Mouse (Mus musculus) cerebellum, adult (tissue): ENCODE measurements around the gene Ggt1.
A peak's percentile ranks its signal among the peaks of the same experiment; 100 is the strongest.
"Not testable (repeated sequence)": the region's sequence is repeated elsewhere in the genome, so short reads cannot be mapped to it uniquely, and the experiment has no call there.

Source experiments
- ATAC-seq: cut with Nextera tagmentation; 2 replicates; pipeline ENCODE4 v1.9.2; 2017; ENCODE audit warnings: mild to moderate bottlenecking, moderate library complexity, mixed read lengths; ENCODE audit not compliant: insufficient number of reproducible peaks, low FRiP score, low TSS enrichment

Gene Ggt1

DNA sequence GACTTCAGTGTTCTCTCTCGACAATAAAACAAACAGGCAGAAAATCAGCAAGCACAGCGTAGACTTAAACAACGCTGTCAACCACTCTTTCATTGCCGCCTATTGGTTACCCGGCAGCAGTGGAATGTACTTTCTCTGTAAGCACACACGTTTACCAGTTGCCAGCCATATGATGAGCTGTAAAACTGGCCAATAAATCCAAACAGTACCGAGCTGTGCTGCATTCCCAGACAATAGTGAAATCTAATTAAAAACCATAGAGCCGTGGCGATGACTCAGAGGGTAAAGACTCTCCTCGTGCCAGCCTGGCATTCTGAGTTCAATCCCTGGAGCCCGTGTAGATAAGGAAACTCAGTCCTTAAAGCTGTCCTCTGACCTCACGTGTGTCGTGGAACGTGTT, 12.9 kb upstream of the Ggt1 start:
- ATAC-seq: no peak

DNA sequence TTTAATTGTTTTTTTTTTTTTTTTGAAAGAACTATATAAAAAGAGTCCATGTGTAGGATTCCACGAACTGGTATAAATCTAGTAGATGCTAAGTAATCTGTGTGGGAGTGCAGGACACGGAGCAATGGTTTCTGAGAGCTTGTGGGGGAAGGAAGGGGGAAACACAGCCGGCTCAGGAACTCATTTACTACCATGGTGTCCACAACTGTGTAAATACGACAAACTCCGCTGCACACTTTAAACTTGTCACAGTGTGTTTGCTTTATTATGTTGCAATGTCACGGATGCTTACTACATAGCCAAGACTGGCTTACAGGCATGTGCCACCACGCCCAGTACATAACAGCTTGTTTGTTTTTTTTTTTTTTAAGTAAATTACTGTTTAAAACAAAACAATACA, 11.5 kb upstream of the Ggt1 start:
- no peak for ATAC-seq

DNA sequence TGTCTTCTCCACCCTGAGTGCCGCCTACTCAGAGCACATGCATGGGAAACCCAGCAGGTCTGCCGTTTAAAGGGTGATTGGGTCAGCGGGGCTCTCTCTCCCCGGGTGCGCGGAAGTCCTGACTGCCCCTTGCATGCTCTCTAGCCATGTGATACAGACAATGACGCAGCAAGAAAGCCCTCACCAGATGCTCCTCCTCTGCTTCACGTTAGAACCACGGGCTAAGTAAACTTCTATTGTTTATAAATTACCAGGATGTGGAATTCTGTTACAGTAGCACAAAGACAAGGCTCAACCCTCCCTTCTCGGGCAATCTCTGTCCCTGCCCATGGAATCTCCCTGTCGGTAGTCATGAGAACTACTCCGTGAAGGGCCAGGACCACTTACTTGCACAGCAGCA, 10.2 kb upstream of the Ggt1 start:
- ATAC-seq: no peak

DNA sequence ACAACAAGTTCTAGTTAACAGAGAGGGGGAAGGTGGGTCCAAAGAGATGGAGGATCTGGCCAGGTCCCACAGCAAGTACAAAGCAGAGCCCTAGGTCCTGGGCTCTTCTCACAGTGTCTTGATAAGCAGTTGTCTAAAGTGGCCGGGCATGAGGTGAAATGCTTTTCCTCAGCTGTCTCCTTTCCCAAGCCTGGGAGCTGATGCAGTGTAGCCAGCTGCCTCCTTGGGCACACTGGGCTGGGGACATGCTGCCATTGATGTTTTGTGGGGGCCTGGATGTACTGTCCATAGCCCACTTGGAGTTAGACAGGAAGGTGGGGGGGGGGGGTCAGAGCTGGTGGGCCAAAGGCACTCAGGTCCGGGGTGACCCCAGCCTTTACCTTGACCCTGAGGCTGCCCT, 9.3 kb upstream of the Ggt1 start:
- ATAC-seq: no peak

DNA sequence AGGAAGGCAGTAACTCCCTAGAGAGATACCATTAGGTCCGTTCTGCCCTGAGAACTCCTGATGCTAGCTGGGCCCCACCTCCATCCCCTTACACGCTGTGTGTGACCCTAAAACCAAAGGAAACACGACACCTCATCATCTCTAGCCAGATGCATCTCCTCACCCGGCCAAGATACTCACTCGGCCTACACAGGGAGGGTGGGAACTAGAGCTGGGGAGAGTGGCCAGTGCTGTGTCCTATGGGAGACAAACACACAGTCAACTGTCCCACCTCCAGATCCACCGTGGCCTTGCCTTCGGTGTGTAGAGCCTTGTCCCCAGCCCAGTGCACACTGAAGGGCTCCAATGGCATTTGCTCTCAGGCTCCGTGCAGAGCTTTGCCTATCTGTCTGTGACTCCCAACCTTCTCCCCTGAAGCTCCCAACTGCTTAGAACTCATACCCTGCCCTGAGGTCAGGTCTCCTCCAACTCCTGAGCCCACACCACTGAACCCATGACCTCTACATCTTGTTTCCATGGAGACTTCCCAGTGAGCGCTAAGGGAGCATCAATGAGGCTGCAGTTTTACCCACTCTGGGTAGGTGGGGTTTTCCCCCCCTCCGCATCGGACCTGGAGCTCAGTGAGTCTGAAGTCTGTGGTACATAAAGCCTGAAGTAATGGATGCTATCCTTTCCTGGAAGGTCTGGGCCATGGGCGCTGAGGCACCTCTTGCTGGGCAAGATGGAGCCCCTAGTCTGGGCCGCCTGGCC, 8.5 kb upstream of the Ggt1 start:
- ATAC-seq: no peak

DNA sequence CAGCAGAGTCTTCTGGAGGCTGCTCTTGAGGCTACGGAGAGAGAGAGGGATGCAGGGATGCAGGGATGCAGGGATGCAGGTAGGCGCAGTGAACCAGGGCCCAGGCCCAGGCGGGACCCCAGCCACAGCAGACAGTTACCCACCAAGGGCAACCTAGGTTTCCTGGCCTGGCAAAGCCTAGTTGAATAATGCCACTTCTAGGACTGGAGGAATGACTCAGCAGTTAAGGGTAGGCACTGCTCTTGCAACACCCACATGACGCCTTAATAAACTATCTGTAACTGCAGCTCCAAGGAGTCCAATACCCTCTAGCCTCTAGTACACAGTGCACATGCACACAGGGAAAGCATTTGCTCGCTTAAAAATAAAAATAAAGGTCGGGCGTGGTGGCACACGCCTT, 7.3 kb upstream of the Ggt1 start:
- ATAC-seq: no peak

DNA sequence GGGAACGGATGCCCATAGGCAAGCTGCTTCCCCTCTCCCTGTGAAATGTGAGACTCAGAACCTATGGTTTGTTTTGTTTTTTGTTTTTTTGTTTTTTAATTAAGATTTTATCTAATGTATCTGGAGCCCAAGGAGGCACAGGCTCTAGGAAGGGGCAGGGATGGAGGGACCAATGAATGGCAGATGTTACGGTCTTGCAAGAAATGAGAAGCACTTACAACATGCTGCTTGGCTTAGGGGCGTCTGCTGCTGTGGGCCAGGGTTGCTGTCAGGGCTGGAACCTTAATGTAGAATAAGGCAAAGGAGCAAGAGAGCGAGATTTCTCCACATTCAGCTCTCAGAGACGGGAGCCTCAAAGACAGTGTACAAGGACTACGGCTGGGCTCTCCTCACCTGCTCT, 5.8 kb upstream of the Ggt1 start:
- no peak for ATAC-seq

DNA sequence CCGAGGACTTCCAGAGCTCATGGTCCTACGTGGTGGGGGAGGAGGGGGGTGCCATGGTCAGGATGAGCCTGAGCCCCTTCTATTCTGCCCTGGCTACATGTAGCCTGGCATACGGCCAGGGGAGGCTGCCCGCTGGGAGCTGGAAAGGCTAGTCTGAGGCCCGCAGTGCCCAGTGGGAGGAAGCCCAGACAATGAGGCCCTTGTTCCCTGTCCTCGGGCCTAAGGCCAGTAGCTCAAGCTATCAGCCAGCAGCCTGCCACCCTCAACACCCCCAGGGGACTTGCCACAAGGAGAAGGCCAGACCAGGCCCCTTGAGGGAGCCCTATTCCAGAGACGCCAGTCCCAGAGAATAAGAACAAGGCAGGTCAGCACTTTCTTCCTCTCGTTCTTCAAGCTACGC, 5.4 kb upstream of the Ggt1 start:
- ATAC-seq: no peak

DNA sequence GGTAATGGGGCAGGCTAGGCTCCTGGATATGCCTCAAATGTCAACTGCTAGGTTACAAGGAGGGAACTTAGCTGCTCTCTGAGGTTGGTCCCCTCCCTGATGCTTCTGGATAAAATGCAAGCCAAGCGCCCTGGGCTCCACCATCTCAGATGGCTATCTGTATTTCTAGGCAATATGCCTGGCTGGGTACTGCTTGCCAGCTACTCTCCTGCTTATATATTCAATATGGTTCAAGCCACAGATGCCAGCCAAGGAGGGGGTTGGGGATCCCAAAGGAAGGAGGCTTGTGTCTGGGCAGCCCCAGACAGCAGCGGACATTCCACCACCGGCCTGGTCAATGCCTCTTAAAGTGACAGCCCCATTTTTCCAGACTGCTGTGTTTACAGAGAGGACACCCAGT, 2.9 kb upstream of the Ggt1 start:
- peak; percentile 47 for ATAC-seq

DNA sequence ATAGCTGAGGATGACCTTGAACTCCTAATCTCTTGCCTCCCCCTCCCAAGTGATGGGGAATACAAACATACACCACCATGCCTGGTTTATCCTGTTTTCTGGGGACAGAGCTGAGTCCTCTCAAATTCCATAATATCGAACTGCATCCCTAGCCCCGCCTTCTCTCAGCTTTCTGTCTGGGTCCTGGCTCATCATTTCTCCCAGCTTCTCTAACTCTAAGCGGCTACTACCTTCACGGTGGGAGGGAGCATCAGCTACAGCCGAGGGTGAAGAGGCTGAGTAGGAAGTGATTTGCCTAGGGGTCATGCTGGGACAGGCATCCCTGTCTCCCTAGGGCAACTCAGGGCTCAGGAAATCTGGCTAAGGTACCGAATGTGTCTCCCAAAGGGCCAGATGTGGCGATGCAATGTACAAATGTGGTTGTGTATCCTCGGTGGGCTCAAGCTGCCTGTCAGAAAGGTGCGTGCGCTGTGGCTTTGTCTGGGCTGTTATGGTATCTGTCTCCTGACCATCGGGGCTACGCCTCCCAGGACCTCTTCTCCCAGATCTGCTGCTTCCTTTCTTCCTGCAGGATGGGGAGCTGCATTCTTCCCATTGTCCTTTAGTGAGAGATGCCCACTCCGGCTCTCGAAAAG, 2.2 kb upstream of the Ggt1 start:
- ATAC-seq: no peak

DNA sequence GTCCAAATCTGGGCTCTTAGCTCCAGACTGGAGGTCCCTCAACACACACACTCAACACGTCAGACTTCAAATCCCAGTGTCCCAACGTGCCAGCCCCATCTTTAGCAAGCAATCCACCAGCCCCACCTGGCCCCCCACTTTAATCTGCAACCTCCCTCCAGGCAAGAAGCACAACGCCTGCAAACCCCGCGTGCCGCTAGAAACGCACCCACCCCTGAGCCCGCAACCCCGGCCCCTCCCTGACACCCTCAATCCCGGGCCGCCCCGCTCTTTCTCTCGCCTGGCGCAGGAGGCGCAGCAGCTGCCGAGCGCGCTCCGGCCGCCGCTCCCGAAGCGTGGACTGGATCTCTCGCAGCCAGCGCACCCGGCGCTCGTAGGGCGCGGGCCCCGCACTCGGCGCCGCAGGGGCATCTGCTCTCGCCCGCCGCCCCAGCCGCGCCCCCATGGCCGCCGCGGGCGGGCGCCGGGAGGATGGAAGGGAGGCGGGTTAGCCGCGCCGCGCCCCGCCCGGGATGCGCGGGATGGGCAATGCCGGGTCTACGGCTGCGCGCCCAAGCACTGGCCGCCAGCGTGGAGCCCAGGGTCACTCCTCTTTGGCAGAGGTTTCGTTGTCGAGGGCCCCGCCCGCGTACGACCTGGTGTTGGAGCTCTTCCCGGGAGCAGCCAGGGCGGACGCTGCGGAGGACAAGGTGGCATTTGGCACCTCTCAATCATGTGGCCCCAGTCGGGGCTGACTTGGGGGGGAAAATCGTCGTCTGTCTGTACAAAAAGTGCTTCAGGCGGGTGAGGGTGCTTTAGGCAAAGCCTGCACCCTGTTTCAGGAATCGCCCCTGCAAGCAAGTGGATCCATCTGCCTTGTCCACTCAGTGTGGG, 1.5 kb upstream of the Ggt1 start, which contains the start of gene Lrrc75b:
Lrrc75b (minus strand) TSS at position 655 of the 873 bp plus-strand sequence.
- ATAC-seq: peak; percentile 40

DNA sequence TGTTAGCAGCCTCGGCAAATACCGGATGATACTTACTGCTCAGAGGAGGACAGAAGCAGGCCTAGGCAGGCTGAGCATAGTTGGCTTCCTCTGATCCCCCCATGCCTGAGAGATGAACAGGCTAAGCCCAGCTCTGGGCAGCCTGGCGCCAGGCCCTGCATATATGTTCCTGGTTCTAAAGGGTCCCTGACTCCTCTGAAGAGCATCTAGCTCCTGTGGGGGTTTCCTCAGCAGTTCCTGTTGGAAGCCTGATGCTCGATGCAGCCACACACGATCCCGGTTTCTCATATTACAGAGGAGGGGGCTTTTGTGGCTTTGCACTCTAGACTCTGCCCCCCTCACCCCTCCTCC, 880 bp upstream of the Ggt1 start:
- ATAC-seq: peak; percentile 7; the same call in 1 of the 2 replicates

DNA sequence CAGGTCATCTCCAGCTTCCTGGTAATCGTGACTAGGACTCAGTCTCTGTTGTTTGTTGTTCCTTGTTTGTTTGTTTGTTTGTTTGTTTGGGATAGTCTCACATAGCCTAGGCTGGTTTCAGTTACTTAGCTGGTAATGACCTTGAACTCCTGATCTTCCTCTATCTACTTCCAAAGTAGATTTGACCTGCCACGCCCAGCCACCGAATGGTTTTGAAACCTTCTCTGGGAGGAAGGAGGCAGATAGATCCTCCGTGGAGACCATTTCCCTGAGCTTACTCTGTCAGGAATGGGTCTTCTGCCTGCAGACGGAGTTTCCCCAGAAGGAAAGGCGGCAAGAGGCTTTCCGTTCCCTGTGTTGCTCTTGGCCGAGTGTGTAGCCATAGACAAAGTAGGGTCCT, 1.2 kb downstream of the Ggt1 start:
- ATAC-seq: no peak

DNA sequence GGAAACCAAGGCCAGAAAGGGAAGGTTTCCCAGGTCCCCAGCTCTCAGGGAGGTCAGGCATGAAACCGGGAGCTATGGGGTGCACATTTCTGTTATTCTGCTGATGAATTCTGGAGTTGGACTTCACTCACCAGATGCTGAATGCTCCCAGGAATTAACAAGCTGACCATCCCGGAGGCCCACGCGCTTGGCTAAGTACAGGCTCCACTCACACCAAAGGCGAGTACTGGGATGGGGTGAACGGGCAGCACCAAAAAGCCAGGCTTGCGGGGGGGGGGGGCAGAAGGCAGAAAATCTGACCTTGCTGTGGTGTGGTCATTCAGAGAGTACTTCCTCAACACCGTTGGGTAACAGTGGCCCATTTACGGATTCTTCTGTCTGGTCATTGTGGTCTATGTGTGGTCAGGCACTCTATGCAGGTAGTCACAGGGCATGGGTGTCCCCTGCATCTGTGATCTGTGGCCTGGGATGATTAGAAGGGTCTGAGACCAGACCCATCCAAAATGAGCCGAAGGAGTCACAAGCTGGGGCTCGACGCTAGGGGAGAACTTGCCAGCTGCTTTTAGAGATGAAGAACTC, 3.4 kb downstream of the Ggt1 start:
- ATAC-seq: no peak

DNA sequence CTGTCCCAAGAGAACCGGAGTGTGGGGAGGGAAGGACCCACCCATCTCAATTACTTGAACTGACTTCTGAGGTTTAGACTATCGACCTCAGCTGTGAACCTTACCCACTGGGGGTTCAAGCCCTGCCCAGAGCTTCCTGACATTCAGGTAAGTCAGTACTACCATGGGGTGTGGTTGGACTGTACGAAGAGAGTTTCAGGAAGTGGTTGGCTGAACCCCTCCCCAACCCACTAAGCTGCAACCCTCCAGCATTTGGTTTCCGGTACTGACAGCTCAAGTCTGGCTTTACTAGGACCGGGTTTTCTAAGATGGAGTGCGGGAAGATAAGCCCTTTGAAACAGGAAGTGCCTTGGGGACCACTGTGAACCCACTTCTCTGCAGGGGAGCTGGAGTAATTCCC, 4.0 kb downstream of the Ggt1 start:
- ATAC-seq: no peak

DNA sequence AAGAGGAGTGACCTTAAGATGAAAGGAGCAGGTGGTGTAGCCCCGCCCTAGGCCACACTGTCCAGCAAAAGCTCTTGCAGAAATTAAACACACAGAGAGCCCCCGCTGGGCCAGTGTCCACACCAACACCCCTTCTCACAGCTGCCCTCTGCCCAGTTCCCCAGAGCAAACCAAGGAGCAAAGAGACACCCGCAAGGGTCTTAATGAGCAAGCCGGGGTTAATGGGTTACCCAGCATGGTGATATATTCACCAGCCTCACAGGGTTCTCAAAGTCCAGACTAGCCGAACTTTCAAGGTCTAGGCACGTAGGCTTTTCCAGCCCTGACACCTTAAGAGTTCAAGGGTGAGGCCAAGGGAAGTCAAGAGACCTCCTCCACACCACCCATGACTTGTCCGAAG, 4.5 kb downstream of the Ggt1 start:
- ATAC-seq: no peak

DNA sequence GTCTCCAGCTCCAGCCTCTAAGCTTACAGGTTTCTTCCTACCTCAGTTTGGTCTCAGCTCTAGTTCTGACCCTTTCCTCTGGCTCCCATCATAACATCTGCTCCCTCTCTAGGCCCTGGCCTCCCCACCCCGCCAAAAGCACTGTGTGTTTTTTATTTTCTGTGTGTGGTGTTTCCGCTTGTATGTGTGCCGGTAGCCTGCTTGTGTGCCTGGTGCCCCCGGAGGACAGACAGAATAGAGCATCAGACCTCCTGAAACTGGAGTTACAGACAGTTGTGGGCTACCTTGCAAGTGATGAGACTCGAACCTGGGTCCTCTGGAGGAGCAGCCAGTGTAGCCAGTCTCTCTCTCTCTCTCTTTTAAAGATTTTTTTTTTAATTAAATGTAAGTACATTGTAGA, 4.9 kb downstream of the Ggt1 start:
- ATAC-seq: no peak

DNA sequence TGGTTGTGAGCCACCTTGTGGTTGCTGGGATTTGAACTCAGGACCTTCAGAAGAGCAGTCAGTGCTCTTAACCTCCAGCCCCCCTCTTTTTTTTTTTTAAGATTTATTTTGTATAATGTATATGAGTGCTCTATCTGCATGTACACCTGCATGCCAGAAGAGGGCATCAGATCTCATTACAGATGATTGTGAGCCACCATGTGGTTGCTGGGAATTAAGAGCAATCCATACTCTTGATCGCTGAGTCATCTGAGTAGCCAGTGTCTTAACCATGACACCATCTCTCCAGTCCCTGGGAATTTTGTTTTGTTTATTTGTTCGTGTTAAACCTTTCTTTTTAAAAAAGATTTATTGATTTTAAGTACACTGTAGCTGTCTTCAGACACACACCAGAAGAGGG, 5.4 kb downstream of the Ggt1 start:
- not testable (repeated sequence) for ATAC-seq

DNA sequence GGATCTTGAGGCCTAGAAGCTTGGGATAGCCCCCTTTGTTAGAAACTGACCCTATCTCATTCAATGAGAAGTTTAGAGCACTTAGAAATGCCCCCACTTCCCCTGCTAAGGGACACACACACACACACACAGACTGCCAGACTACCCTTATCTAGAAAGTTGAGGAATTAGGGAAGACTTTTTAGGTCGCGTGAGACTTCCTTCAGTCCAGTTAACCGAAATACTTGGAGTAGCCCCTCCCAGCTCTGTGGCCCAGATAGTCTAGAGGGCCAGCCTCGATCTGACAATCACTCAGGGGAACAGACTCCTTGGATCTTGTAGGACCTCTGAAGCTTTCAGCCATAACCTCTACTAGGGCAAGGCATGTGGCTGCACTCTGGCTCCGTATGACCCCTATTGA, 6.6 kb downstream of the Ggt1 start:
- ATAC-seq: no peak

DNA sequence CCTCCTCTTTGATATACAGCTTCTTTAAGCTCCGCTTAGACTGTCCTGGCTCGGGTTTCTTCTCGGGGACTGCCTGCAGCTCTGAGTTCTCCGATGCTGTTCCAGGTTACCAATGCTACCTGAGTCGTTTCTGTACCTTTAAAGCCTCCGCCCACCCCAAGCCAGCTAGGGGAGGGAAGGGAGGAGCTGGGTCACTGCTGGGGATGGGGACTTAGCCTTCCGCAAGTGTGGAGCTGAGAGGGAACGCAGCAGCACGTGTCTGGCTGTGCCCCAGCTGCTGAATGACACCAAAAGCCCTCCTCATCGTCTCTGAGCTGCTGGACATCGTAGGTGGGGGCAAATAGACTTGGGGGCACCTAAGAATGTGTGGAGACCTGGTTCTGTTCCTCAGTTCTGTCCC, 7.0 kb downstream of the Ggt1 start:
- ATAC-seq: no peak

DNA sequence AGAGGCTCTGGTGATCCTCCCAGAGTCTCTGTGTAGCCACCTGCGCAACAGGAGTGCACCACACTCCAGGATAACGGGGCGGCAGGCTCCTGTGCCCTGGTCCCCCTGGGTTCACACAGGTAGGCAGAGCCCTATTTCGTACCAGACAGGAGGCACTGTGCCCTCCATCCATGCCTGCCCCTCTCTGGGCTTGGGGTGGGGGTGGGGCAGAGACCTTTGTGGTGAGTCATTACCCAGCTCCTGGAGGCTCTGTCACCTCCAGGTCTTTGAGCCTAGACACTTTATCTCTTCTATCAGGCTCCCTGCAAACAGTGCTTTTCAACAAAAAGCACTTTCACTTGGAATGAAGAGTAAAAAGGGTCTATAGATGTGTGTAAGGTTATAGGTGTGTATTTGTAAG, 7.4 kb downstream of the Ggt1 start:
- no peak for ATAC-seq
